Mouse (Mus musculus) liver, adult 2 months (tissue): ENCODE data around the gene Anapc4. TPM values are rescaled to one million over a fixed set of nuclear protein-coding genes. Genes with fewer than 3 reads are reported as not detected.
A peak's percentile ranks its signal among the peaks of the same experiment; 100 is the strongest.

Source experiments
- DNase-seq: peaks from one replicate; pipeline ENCODE4 v3.0.0-alpha.2; 2011; ENCODE audit warnings: low read depth, low spot score; ENCODE audit errors: extremely low read depth
- H3K27ac ChIP-seq: fragments of 200-500 bp; replicated peaks from 2 replicates; pipeline ENCODE4 v1.5.1; 2012; ENCODE audit warnings: low read depth, mild to moderate bottlenecking, control low read depth, inconsistent platforms, low read length; ENCODE audit not compliant: insufficient read depth
- H3K27me3 ChIP-seq: fragments of 200-500 bp; 2 replicates; pipeline ENCODE4 v1.6.1; 2012; ENCODE audit warnings: mild to moderate bottlenecking, moderate library complexity, low read length, inconsistent platforms; ENCODE audit not compliant: control insufficient read depth, insufficient read depth
- H3K36me3 ChIP-seq: fragments of 200-500 bp; 2 replicates; pipeline ENCODE4 v1.6.1; 2012; ENCODE audit warnings: low read length, inconsistent platforms; ENCODE audit not compliant: control insufficient read depth, insufficient read depth
- H3K4me1 ChIP-seq: fragments of 200-500 bp; 2 replicates; pipeline ENCODE4 v1.6.1; 2011; ENCODE audit warnings: low read length; ENCODE audit not compliant: control insufficient read depth, insufficient read depth
- H3K4me3 ChIP-seq: fragments of 200-500 bp; 2 replicates; pipeline ENCODE4 v1.5.1; 2011; ENCODE audit warnings: low read depth, mild to moderate bottlenecking, control low read depth, low read length, moderate library complexity; ENCODE audit not compliant: insufficient read depth
- H3K79me2 ChIP-seq: fragments of 200-500 bp; 2 replicates; pipeline ENCODE4 v1.6.1; 2012; ENCODE audit warnings: inconsistent platforms, mild to moderate bottlenecking, low read length, moderate library complexity; ENCODE audit not compliant: control insufficient read depth, insufficient read depth
- H3K9ac ChIP-seq: fragments of 200-500 bp; 2 replicates; pipeline ENCODE4 v1.6.1; 2012; ENCODE audit warnings: low read depth, mild to moderate bottlenecking, control low read depth, inconsistent platforms, low read length
- CTCF ChIP-seq: fragments of 200-500 bp; IDR thresholded peaks from 2 replicates; pipeline ENCODE4 v1.5.1; 2011; ENCODE audit warnings: low read depth, low read length, control low read depth
- POLR2A ChIP-seq: fragments of 200-500 bp; IDR thresholded peaks from 2 replicates; pipeline ENCODE4 v1.6.1; 2011; ENCODE audit warnings: low read length, control low read depth; ENCODE audit not compliant: insufficient read depth; ENCODE audit errors: extremely low read depth
- WGBS: fragments of 180-500 bp; shearing (Covaris S2); methylation state at CpG from one replicate; pipeline ENCODE4 v1.1.7; 2018; 5-methylcytosine and 5-hydroxymethylcytosine counted together
- polyA plus RNA-seq: library from polyadenylated mRNA; depleted of rRNA; stranded (reverse); fragments of >200 nt; gene quantifications from 2 replicates; pipeline ENCODE4 v1.2.3, GENCODE M21; 2012
- total RNA-seq: library from RNA; depleted of rRNA; stranded (reverse); fragments of >200 nt; gene quantifications from 2 replicates; pipeline ENCODE4 v1.2.3, GENCODE M21; 2014

The Anapc4 gene
- total and polyA plus RNA-seq, 2 experiments: 5.2 to 33.7 TPM

DNA sequence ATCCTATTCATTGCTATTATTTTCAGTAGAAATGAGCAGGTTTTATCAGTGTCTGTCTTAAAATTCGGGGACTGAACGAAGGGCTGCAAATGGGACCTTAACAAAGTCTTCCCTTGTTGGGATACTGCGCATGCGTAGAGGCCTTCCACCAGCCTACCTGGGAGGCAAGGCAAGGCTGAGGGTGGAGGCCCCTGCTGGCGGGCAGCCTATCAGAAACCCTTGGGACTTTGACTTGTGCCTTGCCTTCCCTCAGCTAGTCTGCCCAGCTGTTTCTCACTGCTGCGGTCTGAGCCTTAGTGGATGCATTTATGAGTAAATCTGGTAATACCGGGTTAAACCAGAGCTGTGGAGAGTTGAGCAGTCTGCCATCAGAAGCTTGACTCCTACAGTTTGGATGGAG lies 20.5 kb upstream of the Anapc4 start:
- Histone ChIP-seq H3K27me3 (no peaks in the 10 kb centered on the region), H3K4me3 (no peak overlapping the region), H3K4me1 (no peaks in the 10 kb centered on the region), H3K79me2 (no peaks in the 10 kb centered on the region), H3K27ac (no peak overlapping the region), H3K9ac (no peak overlapping the region), H3K36me3 (peaks cover 21% of the 10 kb centered on the region)
- no peak for TF ChIP-seq CTCF
- TF ChIP-seq POLR2A: no peak
- WGBS: 96% methylated on average over 7 of the region's 7 CpGs
- no peak for DNase-seq

DNA sequence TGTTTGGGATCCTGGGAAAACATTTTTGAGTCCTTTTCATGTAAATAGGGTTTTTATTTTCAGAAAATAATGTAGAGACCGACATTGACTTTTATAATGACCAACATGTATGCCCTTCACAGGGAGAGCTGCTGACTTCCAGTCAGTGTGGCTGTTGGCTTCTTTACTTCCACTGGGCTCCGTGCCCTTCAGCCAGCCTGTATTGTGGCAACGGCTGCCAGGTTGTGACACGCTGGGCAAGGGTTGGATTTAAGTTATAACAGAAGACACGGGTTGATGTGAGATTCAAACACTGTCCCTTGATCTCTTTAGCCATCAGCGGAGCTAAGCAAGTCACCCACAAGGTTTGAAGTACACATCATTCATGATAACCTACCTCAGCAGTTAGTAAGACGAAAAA lies 15.1 kb upstream of the Anapc4 start:
- H3K4me1 ChIP-seq: no peaks in the 10 kb centered on the region
- 76% methylated on average over 7 of the region's 7 CpGs for WGBS
- H3K9ac ChIP-seq: no peak overlapping the region
- no peaks in the 10 kb centered on the region for H3K79me2 ChIP-seq
- no peak for DNase-seq
- no peak overlapping the region for H3K27ac ChIP-seq
- peaks cover 16% of the 10 kb centered on the region; the same call in 1 of the 2 replicates for H3K36me3 ChIP-seq
- H3K27me3 ChIP-seq: no peaks in the 10 kb centered on the region
- TF ChIP-seq CTCF: no peak
- TF ChIP-seq POLR2A: no peak
- H3K4me3 ChIP-seq: no peak overlapping the region

- no peaks in the 10 kb centered on the region for H3K4me1 ChIP-seq
- DNase-seq: peak; percentile 24
- no peak overlapping the region for H3K4me3 ChIP-seq
- peaks cover 9% of the 10 kb centered on the region; the same call in 1 of the 2 replicates for H3K36me3 ChIP-seq
- H3K27ac ChIP-seq: no peak overlapping the region
- TF ChIP-seq POLR2A (no peak), CTCF (peak; percentile 45)
- H3K27me3 ChIP-seq: no peaks in the 10 kb centered on the region
- 42% methylated on average over 3 of the region's 3 CpGs for WGBS
- no peaks in the 10 kb centered on the region for H3K79me2 ChIP-seq
- H3K9ac ChIP-seq: no peak overlapping the region
Observed at GRCm38 (mm10) chr5:52821691-52822090, 12.1 kb upstream of the Anapc4 start.

DNA sequence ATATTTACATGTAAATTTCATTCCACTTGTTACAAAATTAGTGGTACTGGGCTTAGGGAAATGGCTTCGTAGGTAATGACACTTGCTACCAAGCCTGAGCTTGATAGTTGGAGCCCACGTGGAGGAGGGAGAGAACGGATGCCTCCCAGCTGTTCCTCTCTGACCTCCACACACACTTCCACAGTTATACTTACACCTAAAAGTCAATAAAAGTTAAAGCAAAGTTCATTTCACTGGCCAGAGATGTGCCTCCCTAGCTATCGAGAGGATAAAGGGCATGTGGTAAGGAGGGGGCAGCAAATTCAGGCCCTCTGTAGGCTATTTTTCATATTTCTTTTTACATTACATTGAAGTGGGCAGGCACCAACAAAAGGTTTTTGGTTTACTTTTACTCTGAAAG lies 5.9 kb upstream of the Anapc4 start:
- WGBS: 26% methylated on average over 4 of the region's 4 CpGs
- H3K79me2 ChIP-seq: no peaks in the 10 kb centered on the region
- H3K4me1 ChIP-seq: peaks cover 7% of the 10 kb centered on the region; the same call in 1 of the 2 replicates
- H3K36me3 ChIP-seq: 0 out of 2 replicates have a peak, but pooled peaks cover 3% of the 10 kb centered on the region
- no peaks in the 10 kb centered on the region for H3K27me3 ChIP-seq
- TF ChIP-seq POLR2A: no peak
- TF ChIP-seq CTCF: no peak
- DNase-seq: peak; percentile 83
- no peak overlapping the region for H3K9ac ChIP-seq
- no peak overlapping the region for H3K4me3 ChIP-seq
- H3K27ac ChIP-seq: peak overlapping the region; percentile 11

GRCm38 (mm10) chr5:52833005-52833404 lies 807 bp upstream of the Anapc4 start:
- peaks cover 2% of the 10 kb centered on the region; the same call in 1 of the 2 replicates for H3K79me2 ChIP-seq
- H3K4me1 ChIP-seq: peaks cover 9% of the 10 kb centered on the region; the same call in 1 of the 2 replicates
- H3K27ac ChIP-seq: no peak overlapping the region
- H3K9ac ChIP-seq: no peak overlapping the region
- TF ChIP-seq POLR2A (no peak), CTCF (no peak)
- no peak overlapping the region for H3K4me3 ChIP-seq
- no peaks in the 10 kb centered on the region for H3K27me3 ChIP-seq
- peak; percentile 12 for DNase-seq
- peaks cover 2% of the 10 kb centered on the region; the same call in 1 of the 2 replicates for H3K36me3 ChIP-seq

GRCm38 (mm10) chr5:52834386-52834785 lies 574 bp downstream of the Anapc4 start:
- H3K9ac ChIP-seq: peak overlapping the region; percentile 78
- H3K4me1 ChIP-seq: peaks cover 7% of the 10 kb centered on the region; the same call in 1 of the 2 replicates
- peaks cover 2% of the 10 kb centered on the region; the same call in 1 of the 2 replicates for H3K79me2 ChIP-seq
- H3K27me3 ChIP-seq: no peaks in the 10 kb centered on the region
- TF ChIP-seq POLR2A: no peak
- TF ChIP-seq CTCF: no peak
- H3K36me3 ChIP-seq: peaks cover 2% of the 10 kb centered on the region; the same call in 1 of the 2 replicates
- peak overlapping the region; percentile 53 for H3K27ac ChIP-seq
- no peak for DNase-seq
- peak overlapping the region; percentile 73 for H3K4me3 ChIP-seq
- 6% methylated on average over 8 of the region's 8 CpGs for WGBS
